Mouse (Mus musculus): ENCODE measurements around the gene Pgbd5. TPM values are rescaled to one million over a fixed set of nuclear protein-coding genes. Genes with fewer than 3 reads are reported as not detected.

Pgbd5 gene
- polyA plus RNA-seq, 1 experiment from 2014 or later = 3.3 TPM

DNA sequence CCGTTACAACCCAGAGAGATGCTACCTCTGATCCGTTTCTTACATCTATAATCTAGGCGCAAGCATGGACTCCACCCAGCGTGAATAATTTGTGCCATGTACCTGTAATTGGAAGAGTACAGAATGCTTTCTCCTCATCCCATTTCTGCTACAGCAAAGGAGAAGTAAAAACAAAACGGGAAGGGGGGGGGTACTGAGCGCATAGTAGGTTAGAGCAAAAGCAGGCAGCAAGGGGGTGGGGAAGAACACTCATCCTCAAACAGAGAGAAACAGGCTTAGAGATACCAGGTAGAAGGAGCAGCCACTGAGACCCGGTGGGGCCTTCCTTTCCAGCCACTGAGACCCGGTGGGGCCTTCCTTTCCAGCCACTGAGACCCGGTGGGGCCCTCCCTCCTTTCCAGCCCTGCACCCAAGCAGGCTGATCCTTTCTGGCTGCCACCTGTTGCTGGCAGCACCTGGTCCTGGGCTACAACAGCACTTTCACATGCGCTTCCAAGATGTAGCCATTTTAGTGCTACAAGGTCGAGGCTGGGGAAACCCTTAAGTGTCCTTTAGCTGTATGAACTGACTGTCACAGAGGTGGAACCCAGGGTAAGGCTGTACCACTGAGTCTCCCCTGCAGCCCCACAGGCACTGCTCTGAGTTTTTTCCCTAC is 77.6 kb downstream of the Pgbd5 start:
- Histone ChIP-seq H3K9me3 (no peaks in the 10 kb centered on the region), H3K4me2 (no peak overlapping the region), H3K27ac (no peak overlapping the region), H3K4me1 (no peaks in the 10 kb centered on the region), H3K27me3 (replicated peaks) (no peaks in the 10 kb centered on the region), H3K4me3 (replicated peaks) (no peak overlapping the region), H3K36me3 (no peaks in the 10 kb centered on the region), H3K9ac (no peak overlapping the region)
- WGBS = 80% methylated on average over 11 of the region's 11 CpGs
- no peak for ATAC-seq (ENCODE audit: insufficient read depth, low FRiP score, low read depth)

DNA sequence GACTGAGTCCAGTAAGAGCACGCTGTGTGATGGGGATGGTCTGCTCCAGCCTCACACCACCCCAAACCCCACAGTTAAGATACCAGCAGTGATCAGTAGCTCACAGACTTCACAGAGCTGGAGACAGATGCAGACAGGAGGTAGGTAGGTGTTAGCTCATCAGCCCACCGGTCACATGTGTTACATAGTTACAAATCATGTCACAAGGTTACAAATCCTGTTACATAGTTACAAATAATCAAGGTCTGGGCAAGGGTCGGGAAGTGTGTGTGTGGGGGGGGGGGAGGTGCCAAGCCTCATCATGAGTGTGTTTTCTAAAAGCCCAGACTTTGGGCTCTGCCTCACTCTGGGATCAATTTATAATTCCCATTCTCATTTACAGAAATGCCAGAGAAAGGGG is 78.5 kb downstream of the Pgbd5 start:
- no peak overlapping the region for H3K9ac ChIP-seq
- H3K9me3 ChIP-seq = no peaks in the 10 kb centered on the region
- no peak for ATAC-seq (ENCODE audit: insufficient read depth, low FRiP score, low read depth)
- no peak overlapping the region for H3K4me3 ChIP-seq (replicated peaks)
- WGBS = 65% methylated on average over 3 of the region's 3 CpGs
- no peaks in the 10 kb centered on the region for H3K27me3 ChIP-seq (replicated peaks)
- H3K27ac ChIP-seq = no peak overlapping the region
- no peaks in the 10 kb centered on the region for H3K36me3 ChIP-seq
- no peak overlapping the region for H3K4me2 ChIP-seq
- no peaks in the 10 kb centered on the region for H3K4me1 ChIP-seq

DNA sequence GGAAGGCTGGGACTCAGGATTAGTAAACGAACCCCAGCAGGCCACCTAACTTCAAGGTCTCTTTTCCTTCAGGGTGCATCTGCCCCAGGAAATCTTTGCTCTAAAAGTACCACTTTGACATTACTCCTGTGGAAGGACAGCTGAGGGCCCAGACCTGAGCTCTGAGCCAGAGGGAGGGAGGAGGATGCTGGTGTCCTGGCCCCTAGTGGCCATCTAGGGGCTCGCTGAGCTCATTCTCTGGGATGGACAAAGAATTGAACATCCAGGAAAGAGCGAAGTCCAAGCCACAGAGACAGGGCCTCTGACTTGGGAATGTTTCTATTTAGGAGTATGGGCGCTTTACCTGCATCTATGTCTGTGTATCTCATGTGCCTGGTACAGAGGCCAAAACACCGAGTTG is 87.8 kb downstream of the Pgbd5 start:
- 62% methylated on average over 5 of the region's 5 CpGs for whole genome bisulfite sequencing

DNA sequence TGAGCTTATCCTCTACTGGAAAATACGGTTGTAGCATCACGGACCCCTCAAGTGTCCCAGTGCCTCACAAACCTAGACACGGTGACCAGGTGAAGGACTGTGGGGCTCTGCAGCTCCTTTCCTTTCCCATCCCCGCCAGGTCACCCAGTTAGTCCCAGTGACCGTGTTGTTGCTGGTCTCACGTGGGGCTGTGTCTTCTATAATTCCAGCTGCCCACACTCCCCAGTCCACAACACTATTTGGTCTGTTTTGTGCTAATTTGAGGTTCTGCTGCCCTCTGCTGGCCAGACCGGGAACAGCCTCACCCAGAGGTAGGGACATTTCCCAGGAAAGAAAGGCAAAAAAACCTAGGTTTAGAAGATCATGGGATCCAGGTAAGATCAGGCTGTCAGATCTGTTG is 89.8 kb downstream of the Pgbd5 start:
- Histone ChIP-seq H3K9ac (no peak overlapping the region), H3K9me3 (no peaks in the 10 kb centered on the region), H3K4me2 (no peak overlapping the region), H3K27me3 (replicated peaks) (no peaks in the 10 kb centered on the region), H3K4me1 (no peaks in the 10 kb centered on the region; the same call in 1 of the 2 replicates), H3K4me3 (replicated peaks) (no peak overlapping the region), H3K36me3 (0 out of 2 replicates have a peak, but pooled peaks cover 3% of the 10 kb centered on the region), H3K27ac (no peak overlapping the region)
- no peak for ATAC-seq (ENCODE audit: insufficient read depth, low FRiP score, low read depth)
- 39% methylated on average over 7 of the region's 7 CpGs for WGBS

More for the DNA sequence above, 87.8 kb downstream of the Pgbd5 start:
- Histone ChIP-seq H3K36me3 (no peaks in the 10 kb centered on the region), H3K27me3 (replicated peaks) (no peaks in the 10 kb centered on the region), H3K4me3 (replicated peaks) (no peak overlapping the region), H3K4me1 (no peaks in the 10 kb centered on the region; the same call in 1 of the 2 replicates), H3K9ac (no peak overlapping the region), H3K27ac (no peak overlapping the region), H3K9me3 (no peaks in the 10 kb centered on the region), H3K4me2 (no peak overlapping the region)
- no peak for ATAC-seq (ENCODE audit: insufficient read depth, low FRiP score, low read depth)

DNA sequence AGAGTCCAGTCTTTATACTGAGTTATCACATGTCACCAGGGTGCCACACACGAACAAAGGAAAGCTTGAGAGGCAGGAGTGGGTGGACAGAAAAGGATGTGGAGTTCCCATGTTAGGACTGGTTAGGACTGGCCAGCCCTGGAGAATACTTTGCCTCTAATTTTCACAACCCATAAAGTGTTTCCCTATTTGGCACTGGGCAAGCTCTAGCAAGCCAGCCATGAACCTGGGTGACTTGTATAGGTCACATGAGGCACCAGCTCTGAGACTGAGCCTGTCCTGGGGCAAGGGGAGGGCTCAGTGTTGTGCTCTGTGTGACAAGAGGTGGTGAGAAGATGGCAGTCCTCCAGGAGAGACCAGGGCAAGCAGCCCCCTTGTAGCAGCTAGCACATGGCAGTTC is 91.4 kb downstream of the Pgbd5 start:
- no peaks in the 10 kb centered on the region; the same call in 1 of the 2 replicates for H3K4me1 ChIP-seq
- peaks cover 8% of the 10 kb centered on the region; the same call in 1 of the 2 replicates for H3K36me3 ChIP-seq
- no peak overlapping the region for H3K4me2 ChIP-seq
- no peak overlapping the region for H3K9ac ChIP-seq
- WGBS = 68% methylated on average over 1 of the region's 1 CpGs
- ATAC-seq (ENCODE audit: insufficient read depth, low FRiP score, low read depth) = no peak
- no peak overlapping the region for H3K27ac ChIP-seq
- H3K27me3 ChIP-seq (replicated peaks) = no peaks in the 10 kb centered on the region
- H3K9me3 ChIP-seq = no peaks in the 10 kb centered on the region
- no peak overlapping the region for H3K4me3 ChIP-seq (replicated peaks)

DNA sequence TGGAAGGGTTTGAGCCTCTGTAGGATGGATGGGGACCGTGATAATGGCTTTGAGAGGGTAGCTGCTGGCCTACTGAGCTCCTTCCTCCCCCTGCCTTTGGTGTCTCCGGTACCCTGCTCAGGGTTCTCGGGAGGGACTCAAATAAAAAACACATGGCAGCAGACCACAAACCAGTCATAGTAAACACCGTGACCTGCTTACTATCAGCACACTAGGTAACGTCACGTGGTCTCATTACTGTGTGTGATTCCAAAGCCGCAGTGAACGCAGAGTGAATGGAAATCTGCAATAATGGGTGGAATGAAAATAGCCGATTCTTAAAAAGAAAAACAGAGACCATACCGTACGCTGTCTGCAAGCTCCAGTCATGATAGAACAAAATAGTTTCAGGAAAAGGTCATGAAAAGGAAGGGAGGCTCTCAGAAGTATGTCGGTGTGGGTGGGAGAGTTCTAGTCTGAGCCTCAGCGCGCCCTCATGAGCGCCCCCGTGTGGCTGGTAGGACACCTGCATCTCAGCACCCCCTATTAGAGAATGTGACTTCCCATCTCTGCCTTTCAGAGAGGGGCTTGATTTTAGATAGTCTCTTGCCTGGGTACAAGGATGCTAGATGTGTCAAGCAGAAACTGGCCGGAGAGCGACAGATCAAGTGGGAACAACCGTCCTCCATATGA is 92.5 kb downstream of the Pgbd5 start:
- Histone ChIP-seq H3K9ac (no peak overlapping the region), H3K9me3 (no peaks in the 10 kb centered on the region), H3K27ac (peak overlapping the region; percentile 8; the same call in 1 of the 2 replicates), H3K4me2 (no peak overlapping the region), H3K4me3 (replicated peaks) (no peak overlapping the region), H3K27me3 (replicated peaks) (no peaks in the 10 kb centered on the region), H3K4me1 (no peaks in the 10 kb centered on the region; the same call in 1 of the 2 replicates), H3K36me3 (peaks cover 16% of the 10 kb centered on the region; the same call in 1 of the 2 replicates)
- ATAC-seq (ENCODE audit: insufficient read depth, low FRiP score, low read depth) = peak; percentile 24; the same call in 1 of the 2 replicates
- 45% methylated on average over 19 of the region's 19 CpGs for WGBS

DNA sequence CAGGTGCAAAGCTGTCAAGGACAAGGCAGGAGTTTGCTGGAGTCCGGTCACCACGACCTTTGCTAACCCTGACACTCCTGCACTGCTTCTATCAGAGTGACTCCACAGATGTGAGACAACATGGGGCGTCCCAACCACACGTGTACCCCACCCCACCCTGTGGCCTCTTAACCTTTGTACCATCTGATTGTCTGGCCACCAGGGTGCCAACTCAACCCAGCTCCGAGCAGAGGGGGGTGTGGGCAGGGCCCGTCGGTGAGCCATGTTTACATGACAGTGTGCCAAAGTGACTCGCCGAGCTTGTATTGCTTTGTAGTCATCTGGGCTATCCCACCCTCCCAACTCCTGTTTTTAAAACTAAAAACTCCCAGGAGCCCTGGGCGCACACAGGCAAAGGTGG is 94.4 kb downstream of the Pgbd5 start:
- ATAC-seq (ENCODE audit: insufficient read depth, low FRiP score, low read depth) = peak; percentile 26; the same call in 1 of the 2 replicates
- Histone ChIP-seq H3K9ac (no peak overlapping the region), H3K4me3 (replicated peaks) (no peak overlapping the region), H3K27me3 (replicated peaks) (no peaks in the 10 kb centered on the region), H3K4me2 (no peak overlapping the region), H3K27ac (no peak overlapping the region), H3K4me1 (no peaks in the 10 kb centered on the region; the same call in 1 of the 2 replicates), H3K9me3 (no peaks in the 10 kb centered on the region), H3K36me3 (peaks cover 26% of the 10 kb centered on the region; the same call in 1 of the 2 replicates)
- 69% methylated on average over 10 of the region's 10 CpGs for WGBS

DNA sequence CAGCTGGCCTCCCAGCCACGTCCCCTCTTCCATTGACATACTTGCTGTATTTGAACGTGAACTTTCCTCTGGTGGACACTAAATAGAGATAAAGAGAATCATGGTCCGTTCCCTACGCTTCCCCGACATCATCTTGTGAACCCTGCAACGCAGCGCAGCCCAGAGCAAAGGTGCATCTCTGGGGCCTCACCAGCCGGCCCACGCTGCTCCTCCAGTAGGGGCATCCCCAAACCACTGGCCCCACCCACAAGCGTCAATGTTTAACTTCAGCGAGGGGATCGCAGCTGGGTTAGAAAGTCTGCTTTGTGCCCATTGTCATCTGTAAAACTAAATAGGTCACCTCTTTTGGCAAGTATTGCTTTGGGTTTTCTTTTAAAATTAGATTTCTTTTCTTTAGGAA is 95.5 kb downstream of the Pgbd5 start:
- Histone ChIP-seq H3K9me3 (no peaks in the 10 kb centered on the region), H3K4me1 (no peaks in the 10 kb centered on the region; the same call in 1 of the 2 replicates), H3K36me3 (peaks cover 27% of the 10 kb centered on the region), H3K27me3 (replicated peaks) (no peaks in the 10 kb centered on the region), H3K4me3 (replicated peaks) (no peak overlapping the region), H3K27ac (no peak overlapping the region), H3K9ac (no peak overlapping the region), H3K4me2 (no peak overlapping the region)
- no peak for ATAC-seq (ENCODE audit: insufficient read depth, low FRiP score, low read depth)
- 69% methylated on average over 12 of the region's 12 CpGs for WGBS

DNA sequence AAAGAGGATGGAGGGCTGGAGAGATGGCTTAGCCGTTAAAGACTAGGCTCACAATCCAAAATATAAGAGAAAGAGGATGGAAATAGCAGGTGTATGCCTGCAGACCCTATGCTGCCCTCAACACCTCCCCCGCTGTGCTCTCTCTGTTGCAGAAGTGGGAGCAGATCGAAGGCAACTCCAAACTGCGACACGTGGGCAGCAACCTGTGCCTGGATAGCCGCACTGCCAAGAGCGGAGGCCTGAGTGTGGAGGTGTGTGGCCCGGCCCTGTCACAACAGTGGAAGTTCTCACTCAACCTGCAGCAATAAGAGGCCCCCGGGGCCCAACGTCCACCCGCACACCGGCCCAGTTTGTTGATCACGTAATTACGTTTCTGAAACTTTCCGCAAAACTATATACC is 96.3 kb downstream of the Pgbd5 start:
- Histone ChIP-seq H3K9me3 (no peaks in the 10 kb centered on the region), H3K9ac (no peak overlapping the region), H3K27ac (no peak overlapping the region), H3K27me3 (replicated peaks) (no peaks in the 10 kb centered on the region), H3K36me3 (peaks cover 35% of the 10 kb centered on the region), H3K4me3 (replicated peaks) (no peak overlapping the region), H3K4me1 (no peaks in the 10 kb centered on the region; the same call in 1 of the 2 replicates), H3K4me2 (no peak overlapping the region)
- ATAC-seq (ENCODE audit: insufficient read depth, low FRiP score, low read depth) = no peak
- 93% methylated on average over 15 of the region's 15 CpGs for WGBS

DNA sequence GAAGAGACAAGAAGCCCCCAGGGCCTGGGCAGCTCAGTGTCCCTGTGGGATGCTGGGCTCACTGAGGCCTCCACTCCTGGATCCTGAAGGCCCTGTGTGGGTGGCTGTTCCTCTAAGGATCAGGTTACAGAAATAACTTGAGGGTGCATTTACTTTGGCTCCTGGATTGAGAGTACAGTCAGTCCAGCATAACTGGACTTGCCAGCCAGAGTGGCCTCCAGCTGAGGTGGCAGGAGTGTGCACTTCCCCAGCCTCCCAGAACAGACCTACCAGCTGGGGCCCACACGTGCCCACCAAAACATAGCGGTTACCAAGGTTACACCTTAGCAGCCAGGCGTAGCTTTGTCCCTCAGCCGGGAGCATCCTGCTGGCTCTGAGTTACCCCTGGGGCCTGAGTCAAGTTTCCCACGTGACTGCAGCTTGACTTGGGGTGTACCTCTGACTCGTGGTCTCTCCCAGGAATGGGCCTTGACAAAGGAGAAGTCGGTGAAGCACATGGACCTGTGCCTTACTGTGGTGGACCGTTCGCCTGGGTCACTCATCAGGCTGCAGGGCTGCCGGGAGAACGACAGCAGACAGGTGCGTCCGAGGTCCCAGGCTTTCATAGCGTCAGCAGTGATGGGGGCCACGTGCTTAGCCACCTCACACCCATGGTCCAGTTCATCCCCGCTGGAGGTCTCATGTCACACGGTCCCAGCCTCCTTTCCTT is 98.9 kb downstream of the Pgbd5 start:
- no peak overlapping the region for H3K4me3 ChIP-seq (replicated peaks)
- no peaks in the 10 kb centered on the region for H3K27me3 ChIP-seq (replicated peaks)
- no peak overlapping the region for H3K27ac ChIP-seq
- no peak for ATAC-seq (ENCODE audit: insufficient read depth, low FRiP score, low read depth)
- H3K36me3 ChIP-seq = peaks cover 46% of the 10 kb centered on the region
- H3K9ac ChIP-seq = no peak overlapping the region
- H3K4me1 ChIP-seq = no peaks in the 10 kb centered on the region
- WGBS = 84% methylated on average over 17 of the region's 17 CpGs
- no peaks in the 10 kb centered on the region for H3K9me3 ChIP-seq
- no peak overlapping the region for H3K4me2 ChIP-seq

DNA sequence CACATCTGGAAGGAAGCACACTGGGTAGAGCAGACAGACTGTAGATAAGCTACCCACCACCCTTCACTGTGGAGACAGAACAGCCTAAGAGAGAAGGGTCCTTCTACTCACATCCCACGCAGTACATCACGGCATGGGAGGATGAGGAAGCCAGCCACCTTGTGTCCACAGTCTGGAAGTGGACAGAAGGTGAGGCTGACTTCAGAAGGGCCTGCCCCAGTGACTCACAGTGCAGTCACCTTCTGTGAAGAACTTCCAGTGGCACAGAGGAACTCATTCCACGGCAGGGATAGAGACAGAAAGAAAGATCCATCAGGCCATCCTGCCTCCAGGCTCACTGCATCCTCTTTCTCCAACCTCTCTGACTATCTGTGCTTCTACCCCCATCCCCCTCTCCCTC is 99.7 kb downstream of the Pgbd5 start:
- ATAC-seq (ENCODE audit: insufficient read depth, low FRiP score, low read depth) = no peak
- Histone ChIP-seq H3K4me2 (no peak overlapping the region), H3K9ac (no peak overlapping the region), H3K27ac (no peak overlapping the region), H3K36me3 (peaks cover 49% of the 10 kb centered on the region), H3K4me3 (replicated peaks) (no peak overlapping the region), H3K4me1 (no peaks in the 10 kb centered on the region), H3K9me3 (no peaks in the 10 kb centered on the region), H3K27me3 (replicated peaks) (no peaks in the 10 kb centered on the region)
- 83% methylated on average over 3 of the region's 3 CpGs for WGBS

DNA sequence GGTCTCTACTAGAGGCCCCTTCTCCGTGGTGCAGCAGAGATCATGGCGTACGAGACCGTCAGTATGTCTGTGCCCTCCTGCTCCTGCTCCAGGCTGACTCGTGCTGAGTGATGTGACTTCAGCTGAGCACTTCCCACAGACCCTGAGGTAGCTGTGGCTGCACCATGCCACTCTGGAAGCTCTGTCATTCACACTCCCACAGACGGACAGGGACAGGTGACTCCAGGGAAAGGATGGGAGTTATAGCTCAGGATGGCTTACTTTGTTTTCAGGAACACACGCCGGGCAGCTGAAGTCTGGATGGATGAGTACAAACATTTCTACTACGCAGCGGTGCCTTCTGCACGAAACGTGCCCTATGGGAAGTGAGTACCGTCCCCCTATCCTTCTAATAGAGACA is 103.2 kb downstream of the Pgbd5 start:
- no peak overlapping the region for H3K4me3 ChIP-seq (replicated peaks)
- no peak overlapping the region for H3K27ac ChIP-seq
- WGBS = 91% methylated on average over 13 of the region's 13 CpGs
- H3K4me2 ChIP-seq = no peak overlapping the region
- ATAC-seq (ENCODE audit: insufficient read depth, low FRiP score, low read depth) = no peak
- H3K36me3 ChIP-seq = peaks cover 33% of the 10 kb centered on the region; the same call in 1 of the 2 replicates
- no peak overlapping the region for H3K9ac ChIP-seq
- H3K4me1 ChIP-seq = no peaks in the 10 kb centered on the region
- no peaks in the 10 kb centered on the region for H3K9me3 ChIP-seq
- no peaks in the 10 kb centered on the region for H3K27me3 ChIP-seq (replicated peaks)
